Mouse (Mus musculus) embryo, embryonic 10 days (tissue): ENCODE data around the gene Gcsh.

ENCODE experiments used
- DNase-seq: peaks from one replicate; pipeline ENCODE4 v3.0.0-alpha.2; 2015; ENCODE audit warnings: low spot score

Gene Gcsh

GRCm38 (mm10) chr8:116993095-116993867 lies at the start of gene Gcsh:
Gcsh (minus strand) TSS chr8:116993537.
- peak; percentile 99 for DNase-seq

- DNase-seq = peak; percentile 25
Observed at GRCm38 (mm10) chr8:117039843-117040242, 46.5 kb upstream of the Gcsh start.

- no peak for DNase-seq
Observed at GRCm38 (mm10) chr8:117037374-117037935, 44.1 kb upstream of the Gcsh start.

GRCm38 (mm10) chr8:117033393-117033792 lies 40.1 kb upstream of the Gcsh start:
- DNase-seq = no peak

- DNase-seq = no peak
Observed at GRCm38 (mm10) chr8:117032609-117033008, 39.3 kb upstream of the Gcsh start.

- no peak for DNase-seq
Observed at GRCm38 (mm10) chr8:117031476-117031875, 38.1 kb upstream of the Gcsh start.

GRCm38 (mm10) chr8:117028686-117029085 lies 35.3 kb upstream of the Gcsh start:
- DNase-seq = no peak

GRCm38 (mm10) chr8:117027601-117028000 lies 34.3 kb upstream of the Gcsh start:
- DNase-seq = no peak

- no peak for DNase-seq
Observed at GRCm38 (mm10) chr8:117022297-117022993, 29.1 kb upstream of the Gcsh start.

- no peak for DNase-seq
Observed at GRCm38 (mm10) chr8:117019323-117020275, 26.3 kb upstream of the Gcsh start.

- DNase-seq = no peak
Observed at GRCm38 (mm10) chr8:117017896-117018295, 24.6 kb upstream of the Gcsh start.

- DNase-seq = no peak
Observed at GRCm38 (mm10) chr8:117017006-117017405, 23.7 kb upstream of the Gcsh start.

GRCm38 (mm10) chr8:117015670-117016069 lies 22.3 kb upstream of the Gcsh start:
- DNase-seq = no peak

- DNase-seq = no peak
Observed at GRCm38 (mm10) chr8:117011366-117011765, 18.0 kb upstream of the Gcsh start.

GRCm38 (mm10) chr8:116994016-116994716 lies 829 bp upstream of the Gcsh start:
- DNase-seq = no peak

- DNase-seq = peak; percentile 22
Observed at GRCm38 (mm10) chr8:116992176-116992971, 963 bp downstream of the Gcsh start.

GRCm38 (mm10) chr8:116991241-116991640 lies 2.1 kb downstream of the Gcsh start:
- DNase-seq = no peak

- no peak for DNase-seq
Observed at GRCm38 (mm10) chr8:116989842-116990241, 3.5 kb downstream of the Gcsh start.

- DNase-seq = peak; percentile 68
Observed at GRCm38 (mm10) chr8:116980117-116980516, 13.2 kb downstream of the Gcsh start.

GRCm38 (mm10) chr8:116978631-116979256 lies 14.6 kb downstream of the Gcsh start, which contains the start of gene 1700030J22Rik:
1700030J22Rik (minus strand) TSS chr8:116978959.
- DNase-seq = peak; percentile 99
